Mouse (Mus musculus): ENCODE measurements around the gene Mrtfa.

DNA sequence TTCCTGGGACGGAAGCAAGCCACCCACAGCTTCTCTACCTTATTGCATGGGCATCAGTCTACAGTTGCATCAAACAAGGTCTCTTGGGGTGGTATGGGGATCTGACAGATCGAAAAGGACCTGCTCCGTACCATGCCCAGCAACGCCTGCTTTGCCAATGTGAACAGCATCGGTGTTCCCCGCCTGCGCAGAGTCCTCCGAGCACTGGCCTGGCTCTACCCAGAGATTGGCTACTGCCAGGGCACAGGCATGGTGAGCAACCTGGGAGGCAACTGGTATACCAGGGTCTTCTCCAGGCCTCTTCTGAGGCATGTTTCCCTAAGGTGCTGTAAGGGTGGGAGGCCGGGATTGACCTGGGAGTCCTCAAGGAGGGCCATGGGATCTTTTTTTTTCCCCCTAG lies 183.2 kb downstream of the Mrtfa start:
- TF ChIP-seq CTCF (IDR thresholded peaks at IDR 0.05; ENCODE audit: low read depth) (no peak), EP300 (IDR thresholded peaks at IDR 0.05; ENCODE audit: low read depth) (no peak)

Measured in liver, embryonic 14.5 days (tissue).